Mouse (Mus musculus): ENCODE results near the gene Gpsm1. TPM values are rescaled to one million over a fixed set of nuclear protein-coding genes. Genes with fewer than 3 reads are reported as not detected.

The Gpsm1 gene
- polyA plus RNA-seq, 1 experiment from 2014 or later = 2.6 TPM

- no peak for ATAC-seq (ENCODE audit: insufficient read depth)
- Histone ChIP-seq H3K9ac (no peak overlapping the region), H3K27ac (replicated peaks) (no peak overlapping the region), H3K36me3 (replicated peaks) (no peaks in the 10 kb centered on the region), H3K27me3 (no peaks in the 10 kb centered on the region), H3K9me3 (replicated peaks) (no peaks in the 10 kb centered on the region), H3K4me2 (no peak overlapping the region), H3K4me3 (replicated peaks) (no peak overlapping the region), H3K4me1 (replicated peaks) (no peaks in the 10 kb centered on the region)
- WGBS (ENCODE audit: insufficient replicate concordance) = 69% methylated on average over 13 of the region's 13 CpGs
Measured at GRCm38 (mm10) chr2:26323589-26324325, 8.4 kb downstream of the Gpsm1 start.

- Histone ChIP-seq H3K27ac (replicated peaks) (no peak overlapping the region), H3K27me3 (no peaks in the 10 kb centered on the region), H3K36me3 (replicated peaks) (no peaks in the 10 kb centered on the region), H3K4me1 (replicated peaks) (no peaks in the 10 kb centered on the region), H3K4me2 (no peak overlapping the region), H3K4me3 (replicated peaks) (no peak overlapping the region), H3K9me3 (replicated peaks) (no peaks in the 10 kb centered on the region), H3K9ac (no peak overlapping the region)
- ATAC-seq (ENCODE audit: insufficient read depth) = no peak
- WGBS (ENCODE audit: insufficient replicate concordance) = 63% methylated on average over 2 of the region's 2 CpGs
Measured at GRCm38 (mm10) chr2:26324917-26325316, 9.6 kb downstream of the Gpsm1 start.

- no peaks in the 10 kb centered on the region for H3K27me3 ChIP-seq
- H3K9me3 ChIP-seq (replicated peaks) = no peaks in the 10 kb centered on the region
- H3K9ac ChIP-seq = no peak overlapping the region
- H3K4me3 ChIP-seq (replicated peaks) = no peak overlapping the region
- no peaks in the 10 kb centered on the region for H3K36me3 ChIP-seq (replicated peaks)
- no peaks in the 10 kb centered on the region for H3K4me1 ChIP-seq (replicated peaks)
- no peak overlapping the region for H3K4me2 ChIP-seq
- 48% methylated on average over 15 of the region's 15 CpGs for WGBS (ENCODE audit: insufficient replicate concordance)
- ATAC-seq (ENCODE audit: insufficient read depth) = peak; percentile 76
- H3K27ac ChIP-seq (replicated peaks) = no peak overlapping the region
Measured at GRCm38 (mm10) chr2:26325386-26326181, 10.3 kb downstream of the Gpsm1 start.

GRCm38 (mm10) chr2:26327852-26328251, 12.5 kb downstream of the Gpsm1 start:
- WGBS (ENCODE audit: insufficient replicate concordance) = 54% methylated on average over 4 of the region's 4 CpGs
- H3K9ac ChIP-seq = no peak overlapping the region
- no peaks in the 10 kb centered on the region for H3K27me3 ChIP-seq
- no peak overlapping the region for H3K4me2 ChIP-seq
- H3K4me3 ChIP-seq (replicated peaks) = no peak overlapping the region
- H3K9me3 ChIP-seq (replicated peaks) = no peaks in the 10 kb centered on the region
- no peak for ATAC-seq (ENCODE audit: insufficient read depth)
- H3K36me3 ChIP-seq (replicated peaks) = no peaks in the 10 kb centered on the region
- H3K4me1 ChIP-seq (replicated peaks) = no peaks in the 10 kb centered on the region
- H3K27ac ChIP-seq (replicated peaks) = no peak overlapping the region

GRCm38 (mm10) chr2:26329402-26329801, 14.1 kb downstream of the Gpsm1 start:
- Histone ChIP-seq H3K4me1 (replicated peaks) (no peaks in the 10 kb centered on the region), H3K27me3 (no peaks in the 10 kb centered on the region), H3K9me3 (replicated peaks) (no peaks in the 10 kb centered on the region), H3K4me2 (no peak overlapping the region), H3K9ac (no peak overlapping the region), H3K27ac (replicated peaks) (no peak overlapping the region), H3K4me3 (replicated peaks) (no peak overlapping the region), H3K36me3 (replicated peaks) (no peaks in the 10 kb centered on the region)
- 0 out of 2 replicates have a peak, but pooled peaks have one; percentile 29 for ATAC-seq (ENCODE audit: insufficient read depth)
- WGBS (ENCODE audit: insufficient replicate concordance) = 64% methylated on average over 8 of the region's 8 CpGs

GRCm38 (mm10) chr2:26330056-26330468, 14.7 kb downstream of the Gpsm1 start:
- ATAC-seq (ENCODE audit: insufficient read depth) = no peak
- 81% methylated on average over 4 of the region's 4 CpGs for WGBS (ENCODE audit: insufficient replicate concordance)
- Histone ChIP-seq H3K9me3 (replicated peaks) (no peaks in the 10 kb centered on the region), H3K4me1 (replicated peaks) (no peaks in the 10 kb centered on the region), H3K36me3 (replicated peaks) (no peaks in the 10 kb centered on the region), H3K27ac (replicated peaks) (no peak overlapping the region), H3K4me3 (replicated peaks) (no peak overlapping the region), H3K4me2 (no peak overlapping the region), H3K9ac (no peak overlapping the region), H3K27me3 (no peaks in the 10 kb centered on the region)

- H3K9ac ChIP-seq = no peak overlapping the region
- no peaks in the 10 kb centered on the region for H3K27me3 ChIP-seq
- no peaks in the 10 kb centered on the region for H3K4me1 ChIP-seq (replicated peaks)
- 50% methylated on average over 6 of the region's 6 CpGs for WGBS (ENCODE audit: insufficient replicate concordance)
- H3K36me3 ChIP-seq (replicated peaks) = no peaks in the 10 kb centered on the region
- H3K4me2 ChIP-seq = no peak overlapping the region
- H3K9me3 ChIP-seq (replicated peaks) = no peaks in the 10 kb centered on the region
- no peak overlapping the region for H3K4me3 ChIP-seq (replicated peaks)
- no peak for ATAC-seq (ENCODE audit: insufficient read depth)
- no peak overlapping the region for H3K27ac ChIP-seq (replicated peaks)
Measured at GRCm38 (mm10) chr2:26330702-26331101, 15.4 kb downstream of the Gpsm1 start.

GRCm38 (mm10) chr2:26338302-26339203, 23.2 kb downstream of the Gpsm1 start:
- H3K4me2 ChIP-seq = no peak overlapping the region
- peaks cover 14% of the 10 kb centered on the region; the same call in 1 of the 2 replicates for H3K4me1 ChIP-seq (replicated peaks)
- no peak overlapping the region for H3K4me3 ChIP-seq (replicated peaks)
- no peak for ATAC-seq (ENCODE audit: insufficient read depth)
- H3K27ac ChIP-seq (replicated peaks) = no peak overlapping the region
- H3K27me3 ChIP-seq = no peaks in the 10 kb centered on the region
- 79% methylated on average over 10 of the region's 13 CpGs for WGBS (ENCODE audit: insufficient replicate concordance)
- H3K9me3 ChIP-seq (replicated peaks) = no peaks in the 10 kb centered on the region
- no peaks in the 10 kb centered on the region for H3K36me3 ChIP-seq (replicated peaks)
- no peak overlapping the region for H3K9ac ChIP-seq

- Histone ChIP-seq H3K9me3 (replicated peaks) (no peaks in the 10 kb centered on the region), H3K4me3 (replicated peaks) (no peak overlapping the region), H3K4me2 (no peak overlapping the region), H3K27me3 (no peaks in the 10 kb centered on the region), H3K36me3 (replicated peaks) (no peaks in the 10 kb centered on the region), H3K27ac (replicated peaks) (no peak overlapping the region), H3K9ac (no peak overlapping the region), H3K4me1 (replicated peaks) (peaks cover 14% of the 10 kb centered on the region; the same call in 1 of the 2 replicates)
- ATAC-seq (ENCODE audit: insufficient read depth) = no peak
- 67% methylated on average over 5 of the region's 5 CpGs for WGBS (ENCODE audit: insufficient replicate concordance)
Measured at GRCm38 (mm10) chr2:26339204-26339551, 23.9 kb downstream of the Gpsm1 start.

GRCm38 (mm10) chr2:26341510-26341981, 26.2 kb downstream of the Gpsm1 start:
- H3K27me3 ChIP-seq = no peaks in the 10 kb centered on the region
- no peak overlapping the region for H3K4me2 ChIP-seq
- peaks cover 14% of the 10 kb centered on the region; the same call in 1 of the 2 replicates for H3K4me1 ChIP-seq (replicated peaks)
- H3K9me3 ChIP-seq (replicated peaks) = no peaks in the 10 kb centered on the region
- H3K4me3 ChIP-seq (replicated peaks) = no peak overlapping the region
- no peak for ATAC-seq (ENCODE audit: insufficient read depth)
- 77% methylated on average over 2 of the region's 2 CpGs for WGBS (ENCODE audit: insufficient replicate concordance)
- H3K36me3 ChIP-seq (replicated peaks) = no peaks in the 10 kb centered on the region
- no peak overlapping the region for H3K27ac ChIP-seq (replicated peaks)
- H3K9ac ChIP-seq = no peak overlapping the region

All from liver, embryonic 15.5 days (tissue).